Mouse (Mus musculus): Measurements from ENCODE around the gene Morn1.

- TF ChIP-seq POLR2A (IDR thresholded peaks at IDR 0.05; ENCODE audit: low read depth, low read length) (no peak; the same call in 1 of the 2 replicates), MAX (IDR thresholded peaks at IDR 0.05; ENCODE audit: low read length) (no peak), CTCF (conservative IDR thresholded peaks at IDR 0.05 in 1 of 2, IDR thresholded peaks at IDR 0.05 in 1 of 2; ENCODE audit: low read depth in 2 of 2, low read length in 2 of 2) (no peak), HCFC1 (IDR thresholded peaks at IDR 0.05; ENCODE audit: low read depth, low read length) (no peak), UBTF (IDR thresholded peaks at IDR 0.05; ENCODE audit: low read depth, low read length) (no peak), ETS1 (conservative IDR thresholded peaks at IDR 0.05; ENCODE audit: low read depth, low read length) (no peak), CHD1 (IDR thresholded peaks at IDR 0.05; ENCODE audit: low read depth, low read length) (no peak), BHLHE40 (IDR thresholded peaks at IDR 0.05; ENCODE audit: low read depth, low read length) (no peak), RAD21 (IDR thresholded peaks at IDR 0.05; ENCODE audit: low read depth, low read length) (no peak), SIN3A (IDR thresholded peaks at IDR 0.05; ENCODE audit: low read length) (no peak)
Observed at GRCm38 (mm10) chr4:155151845-155152244, 65.5 kb downstream of the Morn1 start.

All from CH12.LX (cell line).